In the genomic region with DNA sequence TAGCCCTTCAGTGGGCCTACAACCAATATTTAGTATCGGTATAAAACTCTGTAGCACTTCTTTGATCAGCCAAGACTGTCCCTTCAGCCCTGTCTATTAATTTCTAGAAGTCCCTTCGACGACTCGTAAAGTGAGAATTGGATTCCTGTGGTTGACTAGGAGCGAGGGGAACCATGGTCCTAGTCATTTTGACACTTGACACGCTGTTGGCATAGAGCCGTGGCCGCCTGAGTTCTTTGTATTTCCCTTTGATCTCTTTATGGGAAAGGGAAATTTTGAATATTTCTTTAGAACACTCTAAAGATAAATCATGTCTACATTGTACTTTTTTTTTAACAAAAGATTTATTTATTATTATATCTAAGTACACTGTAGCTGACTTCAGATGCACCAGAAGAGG, we compare ENCODE assay signal across 9 mouse cellular contexts. TPM values are rescaled to one million over a fixed set of nuclear protein-coding genes. Genes with fewer than 3 reads are reported as not detected.
DNase-seq lines count a peak whose midpoint lies in the region; ATAC-seq and TF ChIP-seq lines count a peak whose summit lies in the region.
"Had no signal": no experiment of that assay in that cellular context is flagged by ENCODE, and none has a peak within 500 bp of the region (broad histone marks: within the 10 kb centered on the region; RNA-seq: fewer than 3 reads in every experiment).

No protein-coding gene starts in this region.

- H3K9ac ChIP-seq in lung, embryonic 14.5 days, result peak overlapping the region; percentile 83
- no peak overlapping the region for H3K9ac ChIP-seq in stomach, embryonic 14.5 days (replicated peaks; ENCODE audit: low read depth, low read length)

- peak; percentile 53 to 70 for DNase-seq in adrenal gland, adult (ENCODE audit: inconsistent age in 2 of 2, low spot score in 1 of 2)
- no peak for DNase-seq in adrenal gland, postnatal 4 days (ENCODE audit: low spot score in 2 of 2)
- peak; percentile 6 for DNase-seq in lung, embryonic 14.5 days
- no peak for DNase-seq in lung, postnatal 4 days
- no peak for DNase-seq in limb, embryonic 10.5 days (ENCODE audit: low spot score)
- DNase-seq in retina, postnatal 1 day, result no peak
- no peak for DNase-seq in Muller cell, postnatal 12 days (ENCODE audit: inconsistent ontology term)

- WGBS in lung, embryonic 14.5 days, result 75% methylated on average over 8 of the region's 8 CpGs
- 90% methylated on average over 8 of the region's 8 CpGs for WGBS in limb, embryonic 10.5 days
- 87% methylated on average over 8 of the region's 8 CpGs for WGBS in stomach, embryonic 14.5 days

- H3K27ac ChIP-seq in lung, embryonic 14.5 days (ENCODE audit: low read depth), result no peak overlapping the region
- H3K27ac ChIP-seq in limb, embryonic 10.5 days, result no peak overlapping the region
- H3K27ac ChIP-seq in stomach, embryonic 14.5 days (ENCODE audit: low read length), result no peak overlapping the region

- no peak for TF ChIP-seq CTCF in lung, embryonic 14.5 days (IDR thresholded peaks at IDR 0.05; ENCODE audit: low read depth)

- H3K4me2 ChIP-seq in lung, embryonic 14.5 days, result peak overlapping the region; percentile 88
- peak overlapping the region; percentile 66 for H3K4me2 ChIP-seq in stomach, embryonic 14.5 days (replicated peaks; ENCODE audit: low read depth, low read length)

- ATAC-seq in lung, embryonic 14.5 days (ENCODE audit: insufficient read depth), result no peak
- no peak for ATAC-seq in stomach, embryonic 14.5 days (ENCODE audit: insufficient number of reproducible peaks, insufficient read depth, low FRiP score, low read depth)

- peaks cover 34% of the 10 kb centered on the region for H3K36me3 ChIP-seq in lung, embryonic 14.5 days (ENCODE audit: insufficient read depth)
- peaks cover 59% of the 10 kb centered on the region for H3K36me3 ChIP-seq in limb, embryonic 10.5 days
- peaks cover 20% of the 10 kb centered on the region for H3K36me3 ChIP-seq in stomach, embryonic 14.5 days (ENCODE audit: control insufficient read depth, insufficient read depth, low read length)

- H3K4me1 ChIP-seq in lung, embryonic 14.5 days (ENCODE audit: insufficient read depth), result no peaks in the 10 kb centered on the region
- H3K4me1 ChIP-seq in limb, embryonic 10.5 days, result peaks cover 14% of the 10 kb centered on the region
- peaks cover 5% of the 10 kb centered on the region; the same call in 1 of the 2 replicates for H3K4me1 ChIP-seq in stomach, embryonic 14.5 days (ENCODE audit: control insufficient read depth, insufficient read depth, low read length)

- H3K4me3 ChIP-seq in lung, embryonic 14.5 days (ENCODE audit: low read depth, low read length), result peak overlapping the region; percentile 91
- H3K4me3 ChIP-seq in limb, embryonic 10.5 days, result peak overlapping the region; percentile 94
- H3K4me3 ChIP-seq in stomach, embryonic 14.5 days (ENCODE audit: low read depth, low read length), result peak overlapping the region; percentile 89

- no peaks in the 10 kb centered on the region for H3K9me3 ChIP-seq in lung, embryonic 14.5 days (ENCODE audit: low read depth, low read length)
- no peaks in the 10 kb centered on the region for H3K9me3 ChIP-seq in limb, embryonic 10.5 days (replicated peaks)
- no peaks in the 10 kb centered on the region for H3K9me3 ChIP-seq in stomach, embryonic 14.5 days (ENCODE audit: control insufficient read depth, low read depth, low read length)

- no peaks in the 10 kb centered on the region for H3K27me3 ChIP-seq in lung, embryonic 14.5 days (ENCODE audit: insufficient read depth, low read length)
- H3K27me3 ChIP-seq in limb, embryonic 10.5 days (ENCODE audit: low read depth, poor library complexity, severe bottlenecking), result no peaks in the 10 kb centered on the region
- no peaks in the 10 kb centered on the region for H3K27me3 ChIP-seq in stomach, embryonic 14.5 days (ENCODE audit: control insufficient read depth, insufficient read depth, low read length)

RNA-seq across cellular contexts. Expression of gene Srp72, which starts 1.3 kb away (rescaled TPM):
- 100 to 1,000 TPM; 149 to 166 TPM for total RNA-seq in adrenal gland, postnatal 4 days (2021)
- polyA plus RNA-seq in lung, embryonic 14.5 days (2014; fragmentation: Nextera tagmentation; extraction: Ambion mirVana), result 100 and 103 TPM in 2 replicates
- polyA plus RNA-seq in limb, embryonic 10.5 days (2016; fragmentation: Nextera tagmentation; extraction: Ambion mirVana), result 78.9 and 90.8 TPM in 2 replicates
- 105 and 113 TPM in 2 replicates for polyA plus RNA-seq in stomach, embryonic 14.5 days (2014; fragmentation: Nextera tagmentation; extraction: Ambion mirVana)

RNA-seq across cellular contexts. Expression of gene Ppat, which starts 24.4 kb away (rescaled TPM):
- 10 to 100 TPM; 41.2 to 43.4 TPM for total RNA-seq in adrenal gland, postnatal 4 days (2021)
- 47.0 and 48.8 TPM in 2 replicates for polyA plus RNA-seq in lung, embryonic 14.5 days (2014; fragmentation: Nextera tagmentation; extraction: Ambion mirVana)
- polyA plus RNA-seq in limb, embryonic 10.5 days (2016; fragmentation: Nextera tagmentation; extraction: Ambion mirVana), result 51.2 and 62.1 TPM in 2 replicates
- polyA plus RNA-seq in stomach, embryonic 14.5 days (2014; fragmentation: Nextera tagmentation; extraction: Ambion mirVana), result 29.1 and 31.6 TPM in 2 replicates

RNA-seq across cellular contexts. Expression of gene Paics, which starts 24.6 kb away (rescaled TPM):
- 100 to 1,000 TPM; 227 to 231 TPM for total RNA-seq in adrenal gland, postnatal 4 days (2021)
- polyA plus RNA-seq in lung, embryonic 14.5 days (2014; fragmentation: Nextera tagmentation; extraction: Ambion mirVana), result 291 and 294 TPM in 2 replicates
- 508 and 515 TPM in 2 replicates for polyA plus RNA-seq in limb, embryonic 10.5 days (2016; fragmentation: Nextera tagmentation; extraction: Ambion mirVana)
- polyA plus RNA-seq in stomach, embryonic 14.5 days (2014; fragmentation: Nextera tagmentation; extraction: Ambion mirVana), result 244 and 254 TPM in 2 replicates

RNA-seq across cellular contexts. Expression of gene Arl9, which starts 28.1 kb away (rescaled TPM):
- total RNA-seq in adrenal gland, postnatal 4 days (2021), result not detected
- 0.38 TPM in 1 of 2 replicates, not detected in the other for polyA plus RNA-seq in lung, embryonic 14.5 days (2014; fragmentation: Nextera tagmentation; extraction: Ambion mirVana)
- polyA plus RNA-seq in limb, embryonic 10.5 days (2016; fragmentation: Nextera tagmentation; extraction: Ambion mirVana), result not detected in 2 replicates
- polyA plus RNA-seq in stomach, embryonic 14.5 days (2014; fragmentation: Nextera tagmentation; extraction: Ambion mirVana), result not detected in 2 replicates
- total RNA-seq: common myeloid progenitor, adult 5-6 weeks had no signal

RNA-seq across cellular contexts. Expression of gene Thegl, which starts 40.1 kb away (rescaled TPM):
- total RNA-seq in adrenal gland, postnatal 4 days (2021), result under 1 TPM; 0.28 to 0.31 TPM
- 0.30 and 0.66 TPM in 2 replicates for polyA plus RNA-seq in lung, embryonic 14.5 days (2014; fragmentation: Nextera tagmentation; extraction: Ambion mirVana)
- not detected in 2 replicates for polyA plus RNA-seq in limb, embryonic 10.5 days (2016; fragmentation: Nextera tagmentation; extraction: Ambion mirVana)
- 0.14 and 0.22 TPM in 2 replicates for polyA plus RNA-seq in stomach, embryonic 14.5 days (2014; fragmentation: Nextera tagmentation; extraction: Ambion mirVana)

Comparison
In these comparisons a context has a peak if more than half of its experiments do, and no peak if none do; other contexts are left out.
1. DNase-seq: peak in adrenal gland, adult (2 of 2) and lung, embryonic 14.5 days (single experiment); none in adrenal gland, postnatal 4 days (0 of 2), lung, postnatal 4 days (0 of 2), limb, embryonic 10.5 days (single experiment), retina, postnatal 1 day (single experiment) and Muller cell, postnatal 12 days (single experiment).
2. Peak in every context shown above with its lines, with median percentiles within 50 percentile points of each other: H3K4me3 ChIP-seq.